Mouse (Mus musculus) embryonic fibroblast, embryonic 13.5 days (primary cell): ENCODE measurements at regions not wholly inside any gene's neighbourhood (a gene's known extent, or its start where the extent isn't known, plus 50 kb on each side); places are given as distances from the start of the nearest gene placed in this dataset.

ENCODE experiments used
- H3K27ac ChIP-seq: 2 replicates; pipeline ENCODE4 v1.5.1; 2012; ENCODE audit warnings: low read length, control low read depth, inconsistent platforms; ENCODE audit not compliant: insufficient read depth
- H3K4me1 ChIP-seq: 2 replicates; pipeline ENCODE4 v1.6.1; 2011; ENCODE audit warnings: low read length; ENCODE audit not compliant: control insufficient read depth, insufficient read depth
- H3K4me3 ChIP-seq: 2 replicates; pipeline ENCODE4 v1.5.1; 2011; ENCODE audit warnings: mild to moderate bottlenecking, control low read depth, low read length; ENCODE audit not compliant: insufficient read depth
- CTCF ChIP-seq: IDR thresholded peaks from 2 replicates; pipeline ENCODE4 v1.5.1; 2011; ENCODE audit warnings: mild to moderate bottlenecking, control low read depth, low read length, moderate library complexity, borderline replicate concordance; ENCODE audit not compliant: insufficient read depth
- POLR2A ChIP-seq: IDR thresholded peaks from 2 replicates; pipeline ENCODE4 v1.6.1; 2011; ENCODE audit warnings: low read depth, mild to moderate bottlenecking, control low read depth, low read length, moderate library complexity

DNA sequence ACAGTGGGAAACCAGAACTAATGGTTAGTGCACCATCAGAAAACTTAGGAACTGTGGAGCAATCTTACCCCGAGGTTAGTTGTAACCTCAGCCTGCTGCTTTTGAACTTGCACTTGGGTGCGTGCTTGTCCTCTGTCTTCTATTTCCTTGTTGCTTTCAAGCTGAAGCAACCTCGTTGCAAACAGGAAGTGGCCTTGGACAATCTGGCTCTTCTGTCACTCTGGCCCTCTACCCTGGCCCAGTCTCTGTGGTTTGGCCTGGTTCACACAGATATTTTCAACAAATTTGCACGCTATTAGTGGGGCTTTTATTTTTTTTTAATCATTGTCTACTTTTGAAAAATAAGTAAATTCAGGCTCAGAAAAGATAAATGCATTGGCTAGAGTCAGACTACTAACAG lies 109.0 kb downstream of the Adamts15 start:
- peaks cover 13% of the 10 kb centered on the region; the same call in 1 of the 2 replicates for H3K4me1 ChIP-seq

GRCm38 (mm10) chr9:30810843-30811242 lies 111.4 kb downstream of the Adamts15 start:
- TF ChIP-seq POLR2A (no peak), CTCF (no peak)
- H3K4me3 ChIP-seq, result no peak overlapping the region
- H3K4me1 ChIP-seq, result peaks cover 13% of the 10 kb centered on the region; the same call in 1 of the 2 replicates
- no peak overlapping the region for H3K27ac ChIP-seq

More for the DNA sequence above, 109.0 kb downstream of the Adamts15 start:
- no peak overlapping the region for H3K27ac ChIP-seq
- H3K4me3 ChIP-seq, result no peak overlapping the region
- TF ChIP-seq CTCF, result no peak
- TF ChIP-seq POLR2A, result no peak

DNA sequence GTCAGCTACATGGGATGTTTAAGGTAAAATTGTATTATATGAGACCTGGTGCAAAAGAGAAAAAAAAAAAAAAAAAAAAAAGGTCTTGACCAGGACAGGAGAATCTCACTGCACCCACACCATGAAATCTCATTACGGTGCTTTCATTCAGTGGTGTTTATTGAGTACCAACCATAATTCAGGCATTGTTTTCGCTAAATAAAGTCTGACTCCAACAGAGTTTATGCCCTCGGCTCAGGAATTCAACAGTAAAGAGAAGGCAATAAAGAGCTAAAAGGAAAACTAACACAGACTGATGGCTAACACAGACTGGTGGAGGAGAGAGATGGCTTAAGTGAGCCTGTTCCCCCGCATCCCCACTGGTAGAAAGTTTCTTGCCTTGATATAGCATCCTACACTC lies 112.0 kb downstream of the Adamts15 start:
- no peak for TF ChIP-seq POLR2A
- no peak for TF ChIP-seq CTCF
- no peak overlapping the region for H3K4me3 ChIP-seq
- peaks cover 13% of the 10 kb centered on the region; the same call in 1 of the 2 replicates for H3K4me1 ChIP-seq
- H3K27ac ChIP-seq, result no peak overlapping the region

GRCm38 (mm10) chr9:30808863-30809491 lies 113.3 kb downstream of the Adamts15 start:
- Histone ChIP-seq H3K4me1 (peaks cover 11% of the 10 kb centered on the region; the same call in 1 of the 2 replicates), H3K27ac (no peak overlapping the region), H3K4me3 (no peak overlapping the region)
- TF ChIP-seq CTCF, result no peak
- no peak for TF ChIP-seq POLR2A

GRCm38 (mm10) chr9:30803755-30804532 lies 118.3 kb downstream of the Adamts15 start:
- Histone ChIP-seq H3K27ac (no peak overlapping the region), H3K4me3 (no peak overlapping the region)
- TF ChIP-seq CTCF (no peak), POLR2A (no peak)

DNA sequence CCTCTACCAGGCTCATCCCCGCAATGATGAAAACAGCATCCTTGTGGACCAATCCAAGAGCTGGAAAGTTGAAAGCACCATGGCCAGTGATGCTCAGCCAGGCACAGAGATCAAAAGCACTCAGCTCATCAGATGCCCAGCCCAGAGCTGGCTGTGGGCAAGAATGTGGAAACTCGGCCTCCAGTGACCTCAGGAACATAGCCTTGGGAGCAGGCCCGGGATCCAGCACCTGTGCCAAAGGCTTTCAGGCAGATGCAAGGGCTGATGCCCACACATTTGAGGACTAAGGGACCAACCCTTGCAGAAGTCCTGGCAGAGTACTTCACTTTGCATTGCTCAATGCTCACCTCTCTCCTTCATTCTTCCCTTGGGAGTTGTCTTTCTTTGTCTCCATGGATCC lies 119.4 kb downstream of the Adamts15 start:
- H3K4me1 ChIP-seq, result no peaks in the 10 kb centered on the region
- no peak for TF ChIP-seq POLR2A
- no peak for TF ChIP-seq CTCF
- H3K4me3 ChIP-seq, result no peak overlapping the region
- H3K27ac ChIP-seq, result no peak overlapping the region

More at GRCm38 (mm10) chr9:30803755-30804532, 118.3 kb downstream of the Adamts15 start:
- H3K4me1 ChIP-seq, result peaks cover 4% of the 10 kb centered on the region; the same call in 1 of the 2 replicates

GRCm38 (mm10) chr9:30794701-30795407 lies 127.4 kb downstream of the Adamts15 start:
- Histone ChIP-seq H3K4me3 (no peak overlapping the region), H3K27ac (no peak overlapping the region), H3K4me1 (peaks cover 3% of the 10 kb centered on the region)
- TF ChIP-seq POLR2A (no peak), CTCF (no peak)

- H3K27ac ChIP-seq, result no peak overlapping the region
- no peaks in the 10 kb centered on the region for H3K4me1 ChIP-seq
- no peak overlapping the region for H3K4me3 ChIP-seq
- TF ChIP-seq POLR2A (no peak), CTCF (no peak)
Observed at GRCm38 (mm10) chr9:30781221-30781620, 141.0 kb downstream of the Adamts15 start.

DNA sequence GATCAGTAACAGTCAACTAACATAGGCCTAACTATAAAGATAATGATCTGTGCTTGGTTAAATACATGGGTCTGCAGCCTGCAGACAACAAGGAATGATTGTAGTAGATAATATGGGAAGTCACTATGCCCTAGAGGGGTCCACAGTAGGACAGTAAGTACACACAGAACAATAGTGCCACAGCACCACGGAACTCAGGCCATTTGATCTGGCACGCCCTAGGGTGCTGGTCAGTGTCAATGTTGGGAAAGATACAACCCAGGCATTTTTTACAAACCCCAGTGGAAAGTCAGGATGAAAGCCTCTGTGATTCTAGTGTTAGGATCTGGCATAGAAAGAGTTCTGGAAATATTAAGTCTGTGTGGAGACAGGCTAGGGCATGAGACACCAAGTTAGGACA lies 144.4 kb downstream of the Adamts15 start:
- Histone ChIP-seq H3K4me3 (no peak overlapping the region), H3K4me1 (no peaks in the 10 kb centered on the region), H3K27ac (no peak overlapping the region)
- TF ChIP-seq CTCF (no peak), POLR2A (no peak)
